Mouse (Mus musculus): Measurements from ENCODE around the gene Prune1. TPM values are rescaled to one million over a fixed set of nuclear protein-coding genes. Genes with fewer than 3 reads are reported as not detected.
"Not testable (repeated sequence)": the region's sequence is repeated elsewhere in the genome, so short reads cannot be mapped to it uniquely, and the experiment has no call there.

Prune1 gene
- polyA plus RNA-seq, 1 experiment from 2014 or later, result 24.7 TPM

GRCm38 (mm10) chr3:95224295-95224694 is 57.6 kb downstream of the Prune1 start:
- H3K4me2 ChIP-seq, result no peak overlapping the region
- peaks cover 9% of the 10 kb centered on the region; the same call in 1 of the 2 replicates for H3K4me1 ChIP-seq (ENCODE audit: control insufficient read depth, insufficient read depth, low read length)
- ATAC-seq (replicated peaks; ENCODE audit: insufficient number of reproducible peaks, low FRiP score, low TSS enrichment), result no peak
- H3K36me3 ChIP-seq (ENCODE audit: control insufficient read depth, insufficient read depth, low read length), result peaks cover 16% of the 10 kb centered on the region
- no peaks in the 10 kb centered on the region for H3K9me3 ChIP-seq (replicated peaks; ENCODE audit: control insufficient read depth, low read length)
- H3K27ac ChIP-seq (ENCODE audit: low read depth, low read length), result no peak overlapping the region
- 36% methylated on average over 6 of the region's 6 CpGs for WGBS (ENCODE audit: insufficient replicate concordance)
- no peak overlapping the region for H3K9ac ChIP-seq (ENCODE audit: low read depth, low read length)
- no peak overlapping the region for H3K4me3 ChIP-seq (ENCODE audit: low read depth, low read length)
- H3K27me3 ChIP-seq (ENCODE audit: control insufficient read depth, insufficient read depth, low read length), result no peaks in the 10 kb centered on the region

GRCm38 (mm10) chr3:95223041-95223440 is 58.8 kb downstream of the Prune1 start:
- ATAC-seq (replicated peaks; ENCODE audit: insufficient number of reproducible peaks, low FRiP score, low TSS enrichment), result no peak
- Histone ChIP-seq H3K4me2 (no peak overlapping the region), H3K27ac (ENCODE audit: low read depth, low read length) (no peak overlapping the region), H3K36me3 (ENCODE audit: control insufficient read depth, insufficient read depth, low read length) (peaks cover 16% of the 10 kb centered on the region), H3K27me3 (ENCODE audit: control insufficient read depth, insufficient read depth, low read length) (no peaks in the 10 kb centered on the region), H3K4me1 (ENCODE audit: control insufficient read depth, insufficient read depth, low read length) (peaks cover 9% of the 10 kb centered on the region; the same call in 1 of the 2 replicates), H3K9me3 (replicated peaks; ENCODE audit: control insufficient read depth, low read length) (no peaks in the 10 kb centered on the region), H3K9ac (ENCODE audit: low read depth, low read length) (no peak overlapping the region), H3K4me3 (ENCODE audit: low read depth, low read length) (no peak overlapping the region)
- WGBS (ENCODE audit: insufficient replicate concordance), result 82% methylated on average over 2 of the region's 2 CpGs

- Histone ChIP-seq H3K4me3 (ENCODE audit: low read depth, low read length) (peak overlapping the region; percentile 64), H3K36me3 (ENCODE audit: control insufficient read depth, insufficient read depth, low read length) (peaks cover 15% of the 10 kb centered on the region), H3K4me2 (peak overlapping the region; percentile 70), H3K4me1 (ENCODE audit: control insufficient read depth, insufficient read depth, low read length) (no peaks in the 10 kb centered on the region), H3K9me3 (replicated peaks; ENCODE audit: control insufficient read depth, low read length) (no peaks in the 10 kb centered on the region), H3K27ac (ENCODE audit: low read depth, low read length) (peak overlapping the region; percentile 97), H3K27me3 (ENCODE audit: control insufficient read depth, insufficient read depth, low read length) (no peaks in the 10 kb centered on the region), H3K9ac (ENCODE audit: low read depth, low read length) (peak overlapping the region; percentile 86)
- ATAC-seq (replicated peaks; ENCODE audit: insufficient number of reproducible peaks, low FRiP score, low TSS enrichment), result no peak
- 68% methylated on average over 6 of the region's 6 CpGs for WGBS (ENCODE audit: insufficient replicate concordance)
These were observed 63.3 kb downstream of the Prune1 start for GRCm38 (mm10) chr3:95218466-95219137.

GRCm38 (mm10) chr3:95217255-95218134 is 64.4 kb downstream of the Prune1 start, which contains the start of gene Gabpb2:
TSS of gene Gabpb2 (minus strand) at chr3:95217916.
- H3K4me2 ChIP-seq, result peak within 1 kb of the TSS; percentile 70
- ATAC-seq (replicated peaks; ENCODE audit: insufficient number of reproducible peaks, low FRiP score, low TSS enrichment), result peak; percentile 89
- H3K9ac ChIP-seq (ENCODE audit: low read depth, low read length), result peak within 1 kb of the TSS; percentile 86
- under 1% methylated on average over 54 of the region's 56 CpGs for WGBS (ENCODE audit: insufficient replicate concordance)
- H3K36me3 ChIP-seq (ENCODE audit: control insufficient read depth, insufficient read depth, low read length), result peaks cover 7% of the 10 kb centered on the region; the same call in 1 of the 2 replicates
- H3K27ac ChIP-seq (ENCODE audit: low read depth, low read length), result peak within 1 kb of the TSS; percentile 97
- H3K27me3 ChIP-seq (ENCODE audit: control insufficient read depth, insufficient read depth, low read length), result no peaks in the 10 kb centered on the region
- H3K4me1 ChIP-seq (ENCODE audit: control insufficient read depth, insufficient read depth, low read length), result no peaks in the 10 kb centered on the region
- no peaks in the 10 kb centered on the region for H3K9me3 ChIP-seq (replicated peaks; ENCODE audit: control insufficient read depth, low read length)
- peak within 1 kb of the TSS; percentile 64 for H3K4me3 ChIP-seq (ENCODE audit: low read depth, low read length)

- H3K27ac ChIP-seq (ENCODE audit: low read depth, low read length), result peak overlapping the region; percentile 97
- H3K9ac ChIP-seq (ENCODE audit: low read depth, low read length), result peak overlapping the region; percentile 86
- H3K4me2 ChIP-seq, result peak overlapping the region; percentile 70
- H3K4me1 ChIP-seq (ENCODE audit: control insufficient read depth, insufficient read depth, low read length), result no peaks in the 10 kb centered on the region
- no peaks in the 10 kb centered on the region for H3K27me3 ChIP-seq (ENCODE audit: control insufficient read depth, insufficient read depth, low read length)
- H3K4me3 ChIP-seq (ENCODE audit: low read depth, low read length), result peak overlapping the region; percentile 64
- ATAC-seq (replicated peaks; ENCODE audit: insufficient number of reproducible peaks, low FRiP score, low TSS enrichment), result no peak; the same call in 1 of the 2 replicates
- no peaks in the 10 kb centered on the region for H3K9me3 ChIP-seq (replicated peaks; ENCODE audit: control insufficient read depth, low read length)
- WGBS (ENCODE audit: insufficient replicate concordance), result 22% methylated on average over 4 of the region's 4 CpGs
- peaks cover 7% of the 10 kb centered on the region; the same call in 1 of the 2 replicates for H3K36me3 ChIP-seq (ENCODE audit: control insufficient read depth, insufficient read depth, low read length)
These were observed 65.1 kb downstream of the Prune1 start for GRCm38 (mm10) chr3:95216655-95217254.

- H3K36me3 ChIP-seq (ENCODE audit: control insufficient read depth, insufficient read depth, low read length), result peaks cover 7% of the 10 kb centered on the region; the same call in 1 of the 2 replicates
- ATAC-seq (replicated peaks; ENCODE audit: insufficient number of reproducible peaks, low FRiP score, low TSS enrichment), result no peak
- no peak overlapping the region for H3K27ac ChIP-seq (ENCODE audit: low read depth, low read length)
- H3K9ac ChIP-seq (ENCODE audit: low read depth, low read length), result no peak overlapping the region
- WGBS (ENCODE audit: insufficient replicate concordance), result 96% methylated on average over 1 of the region's 1 CpGs
- no peaks in the 10 kb centered on the region for H3K27me3 ChIP-seq (ENCODE audit: control insufficient read depth, insufficient read depth, low read length)
- H3K4me3 ChIP-seq (ENCODE audit: low read depth, low read length), result no peak overlapping the region
- no peak overlapping the region for H3K4me2 ChIP-seq
- H3K9me3 ChIP-seq (replicated peaks; ENCODE audit: control insufficient read depth, low read length), result no peaks in the 10 kb centered on the region
- H3K4me1 ChIP-seq (ENCODE audit: control insufficient read depth, insufficient read depth, low read length), result no peaks in the 10 kb centered on the region
These were observed 68.3 kb downstream of the Prune1 start for GRCm38 (mm10) chr3:95213609-95213975.

GRCm38 (mm10) chr3:95212889-95213608 is 68.8 kb downstream of the Prune1 start:
- not testable (repeated sequence) for H3K4me2 ChIP-seq; H3K4me1 ChIP-seq (ENCODE audit: control insufficient read depth, insufficient read depth, low read length); H3K27me3 ChIP-seq (ENCODE audit: control insufficient read depth, insufficient read depth, low read length); H3K9me3 ChIP-seq (replicated peaks; ENCODE audit: control insufficient read depth, low read length); ATAC-seq (replicated peaks; ENCODE audit: insufficient number of reproducible peaks, low FRiP score, low TSS enrichment); H3K27ac ChIP-seq (ENCODE audit: low read depth, low read length); H3K36me3 ChIP-seq (ENCODE audit: control insufficient read depth, insufficient read depth, low read length); H3K4me3 ChIP-seq (ENCODE audit: low read depth, low read length); H3K9ac ChIP-seq (ENCODE audit: low read depth, low read length)
- 86% methylated on average over 8 of the region's 10 CpGs for WGBS (ENCODE audit: insufficient replicate concordance)

- no peaks in the 10 kb centered on the region for H3K4me1 ChIP-seq (ENCODE audit: control insufficient read depth, insufficient read depth, low read length)
- no peak overlapping the region for H3K27ac ChIP-seq (ENCODE audit: low read depth, low read length)
- H3K9me3 ChIP-seq (replicated peaks; ENCODE audit: control insufficient read depth, low read length), result no peaks in the 10 kb centered on the region
- H3K27me3 ChIP-seq (ENCODE audit: control insufficient read depth, insufficient read depth, low read length), result no peaks in the 10 kb centered on the region
- H3K9ac ChIP-seq (ENCODE audit: low read depth, low read length), result no peak overlapping the region
- H3K36me3 ChIP-seq (ENCODE audit: control insufficient read depth, insufficient read depth, low read length), result peaks cover 22% of the 10 kb centered on the region
- H3K4me3 ChIP-seq (ENCODE audit: low read depth, low read length), result no peak overlapping the region
- no peak overlapping the region for H3K4me2 ChIP-seq
- WGBS (ENCODE audit: insufficient replicate concordance), result 91% methylated on average over 2 of the region's 2 CpGs
- ATAC-seq (replicated peaks; ENCODE audit: insufficient number of reproducible peaks, low FRiP score, low TSS enrichment), result no peak
These were observed 71.3 kb downstream of the Prune1 start for GRCm38 (mm10) chr3:95210585-95210984.

All from heart, embryonic 11.5 days (tissue).